Mouse (Mus musculus) G1E (cell line): ENCODE data around the gene Vnn1.

Source experiments
- CTCF ChIP-seq: IDR thresholded peaks from 2 replicates; pipeline ENCODE4 v1.5.1; 2012; ENCODE audit warnings: low read depth, low read length, inconsistent platforms, mixed read lengths
- TAL1 ChIP-seq: conservative IDR thresholded peaks from 2 replicates; pipeline ENCODE4 v1.6.1; 2012; ENCODE audit warnings: low read depth, low read length, inconsistent platforms, mixed read lengths

DNA sequence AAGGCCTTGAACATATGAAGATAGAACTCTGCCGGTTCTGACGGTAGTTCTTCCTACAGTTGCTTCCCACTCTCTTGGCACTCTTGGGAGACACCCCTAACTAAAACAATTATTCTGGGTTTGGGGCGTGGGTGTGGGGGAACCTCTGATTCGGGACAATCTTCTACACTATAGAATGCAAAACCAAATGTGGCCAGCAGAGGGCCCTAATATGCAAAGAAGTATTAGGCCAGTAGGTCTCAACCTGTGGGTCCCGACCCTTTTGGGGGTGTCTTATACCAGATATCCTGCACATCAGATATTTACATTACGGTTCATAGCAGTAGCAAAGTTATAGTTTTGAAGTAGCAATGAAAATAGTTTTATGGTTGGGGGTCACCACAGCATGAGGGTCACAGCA is 13.8 kb upstream of the Vnn1 start:
- no peak for TF ChIP-seq CTCF
- TF ChIP-seq TAL1 = no peak
